Mouse (Mus musculus): ENCODE results near the gene Crmp1. TPM values are rescaled to one million over a fixed set of nuclear protein-coding genes. Genes with fewer than 3 reads are reported as not detected.

Gene Crmp1
- total RNA-seq, 2 experiments from 2014 or later: 793 to 842 TPM

GRCm38 (mm10) chr5:37238654-37239053, 3.1 kb upstream of the Crmp1 start:
- no peak for DNase-seq (ENCODE audit: low spot score in 2 of 2)

GRCm38 (mm10) chr5:37240550-37240949, 1.2 kb upstream of the Crmp1 start:
- DNase-seq (ENCODE audit: low spot score in 2 of 2): no peak

GRCm38 (mm10) chr5:37241224-37241623, 516 bp upstream of the Crmp1 start:
- no peak for DNase-seq (ENCODE audit: low spot score in 2 of 2)

- peak in 1 of 2 experiments; percentile 48 for DNase-seq (ENCODE audit: low spot score in 2 of 2)
These were observed 824 bp downstream of the Crmp1 start for GRCm38 (mm10) chr5:37242360-37243168.

- DNase-seq (ENCODE audit: low spot score in 2 of 2): peak; percentile 66 to 70
These were observed 1.6 kb downstream of the Crmp1 start for GRCm38 (mm10) chr5:37243169-37243886.

GRCm38 (mm10) chr5:37244161-37244560, 2.4 kb downstream of the Crmp1 start:
- DNase-seq (ENCODE audit: low spot score in 2 of 2): peak; percentile 57 to 72

- peak in 1 of 2 experiments; percentile 44 for DNase-seq (ENCODE audit: low spot score in 2 of 2)
These were observed 3.0 kb downstream of the Crmp1 start for GRCm38 (mm10) chr5:37244666-37245242.

- DNase-seq (ENCODE audit: low spot score in 2 of 2): peak; percentile 78 to 86
These were observed 3.9 kb downstream of the Crmp1 start for GRCm38 (mm10) chr5:37245651-37246050.

GRCm38 (mm10) chr5:37246138-37246910, 4.6 kb downstream of the Crmp1 start:
- DNase-seq (ENCODE audit: low spot score in 2 of 2): peak in 1 of 2 experiments; percentile 53

- DNase-seq (ENCODE audit: low spot score in 2 of 2): no peak
These were observed 5.7 kb downstream of the Crmp1 start for GRCm38 (mm10) chr5:37247456-37247855.

- DNase-seq (ENCODE audit: low spot score in 2 of 2): no peak
These were observed 7.1 kb downstream of the Crmp1 start for GRCm38 (mm10) chr5:37248870-37249269.

GRCm38 (mm10) chr5:37251596-37251995, 9.9 kb downstream of the Crmp1 start:
- no peak for DNase-seq (ENCODE audit: low spot score in 2 of 2)

- DNase-seq (ENCODE audit: low spot score in 2 of 2): no peak
These were observed 10.5 kb downstream of the Crmp1 start for GRCm38 (mm10) chr5:37252101-37252804.

GRCm38 (mm10) chr5:37254523-37254922, 12.8 kb downstream of the Crmp1 start:
- no peak for DNase-seq (ENCODE audit: low spot score in 2 of 2)

GRCm38 (mm10) chr5:37256823-37257222, 15.1 kb downstream of the Crmp1 start:
- DNase-seq (ENCODE audit: low spot score in 2 of 2): no peak

- DNase-seq (ENCODE audit: low spot score in 2 of 2): no peak
These were observed 15.5 kb downstream of the Crmp1 start for GRCm38 (mm10) chr5:37257243-37257642.

GRCm38 (mm10) chr5:37261734-37262133, 20.0 kb downstream of the Crmp1 start:
- no peak for DNase-seq (ENCODE audit: low spot score in 2 of 2)

GRCm38 (mm10) chr5:37263816-37264215, 22.1 kb downstream of the Crmp1 start:
- no peak for DNase-seq (ENCODE audit: low spot score in 2 of 2)

- DNase-seq (ENCODE audit: low spot score in 2 of 2): no peak
These were observed 39.3 kb downstream of the Crmp1 start for GRCm38 (mm10) chr5:37281021-37281420.

GRCm38 (mm10) chr5:37288374-37288773, 46.6 kb downstream of the Crmp1 start:
- peak; percentile 66 to 74 for DNase-seq (ENCODE audit: low spot score in 2 of 2)

- DNase-seq (ENCODE audit: low spot score in 2 of 2): peak; percentile 67 to 70
These were observed 47.5 kb downstream of the Crmp1 start for GRCm38 (mm10) chr5:37289236-37289635.

Measured in layer of hippocampus, postnatal 10 days (tissue).